Mouse (Mus musculus): ENCODE data around the gene Atp5h.

DNA sequence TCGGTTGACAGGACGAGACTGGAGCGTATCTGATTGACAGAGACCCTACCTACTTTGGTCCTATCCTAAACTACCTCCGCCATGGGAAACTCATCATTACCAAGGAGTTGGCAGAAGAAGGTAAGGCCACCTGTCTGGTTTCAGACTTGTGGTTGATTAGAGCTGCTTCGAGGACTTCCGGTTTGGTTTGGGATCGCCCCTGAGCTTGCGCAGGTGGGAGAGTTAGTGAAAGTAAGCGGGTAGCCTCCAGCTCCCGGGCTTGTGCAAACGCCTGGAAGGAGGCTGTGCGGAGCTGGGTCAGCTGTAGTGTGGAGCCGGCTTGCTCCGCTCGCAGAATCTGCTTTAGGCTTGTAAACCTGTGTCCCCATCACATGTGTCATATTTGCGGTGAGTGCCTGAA is 2.2 kb upstream of the Atp5h start:
- TF ChIP-seq CTCF (IDR thresholded peaks at IDR 0.05; ENCODE audit: extremely low read depth, insufficient read depth, low read length) (no peak), POLR2A (IDR thresholded peaks at IDR 0.05; ENCODE audit: extremely low read depth, insufficient read depth, low read length) (no peak)
